Mouse (Mus musculus): ENCODE measurements around the gene Wdr49.
"Not testable (repeated sequence)": the region's sequence is repeated elsewhere in the genome, so short reads cannot be mapped to it uniquely, and the experiment has no call there.

Wdr49 gene

GRCm38 (mm10) chr3:75301072-75301471 lies 180.9 kb downstream of the Wdr49 start:
- no peak for DNase-seq (ENCODE audit: low spot score)

GRCm38 (mm10) chr3:75299464-75299863 lies 182.5 kb downstream of the Wdr49 start:
- not testable (repeated sequence) for DNase-seq (ENCODE audit: low spot score)

- DNase-seq (ENCODE audit: low spot score): no peak
These were observed 184.2 kb downstream of the Wdr49 start for GRCm38 (mm10) chr3:75297758-75298111.

- DNase-seq (ENCODE audit: low spot score): no peak
These were observed 184.8 kb downstream of the Wdr49 start for GRCm38 (mm10) chr3:75297026-75297757.

GRCm38 (mm10) chr3:75293243-75293642 lies 188.7 kb downstream of the Wdr49 start:
- DNase-seq (ENCODE audit: low spot score): no peak

- DNase-seq (ENCODE audit: low spot score): no peak
These were observed 204.5 kb downstream of the Wdr49 start for GRCm38 (mm10) chr3:75277455-75277854.

GRCm38 (mm10) chr3:75276522-75276921 lies 205.4 kb downstream of the Wdr49 start:
- DNase-seq (ENCODE audit: low spot score): no peak

GRCm38 (mm10) chr3:75275127-75275526 lies 206.8 kb downstream of the Wdr49 start:
- DNase-seq (ENCODE audit: low spot score): no peak

- DNase-seq (ENCODE audit: low spot score): no peak
These were observed 212.0 kb downstream of the Wdr49 start, which contains the start of gene Serpini2 for GRCm38 (mm10) chr3:75269978-75270377. TSS of gene Serpini2 (minus strand) at chr3:75270078.

- no peak for DNase-seq (ENCODE audit: low spot score)
These were observed 222.6 kb downstream of the Wdr49 start for GRCm38 (mm10) chr3:75259356-75259755.
